Mouse (Mus musculus) kidney, embryonic 16.5 days (tissue): ENCODE measurements around the gene Rpl3. TPM values are rescaled to one million over a fixed set of nuclear protein-coding genes. Genes with fewer than 3 reads are reported as not detected.
A peak's percentile ranks its signal among the peaks of the same experiment; 100 is the strongest.

Source experiments
- ATAC-seq: fragments of 200-750 bp; cut with Nextera tagmentation; 2 replicates; pipeline ENCODE4 v1.8.0; 2017; ENCODE audit warnings: moderate TSS enrichment; ENCODE audit not compliant: low FRiP score, low TSS enrichment
- H3K27ac ChIP-seq: fragments of 300-500 bp; sonication (generic); 2 replicates; pipeline ENCODE4 v1.5.1; 2014; ENCODE audit warnings: low read length
- H3K27me3 ChIP-seq: fragments of 300-500 bp; sonication (generic); 2 replicates; pipeline ENCODE4 v1.6.1; 2014; ENCODE audit warnings: low read length, control low read depth, mixed read lengths; ENCODE audit not compliant: insufficient read depth
- H3K36me3 ChIP-seq: fragments of 300-500 bp; sonication (generic); 2 replicates; pipeline ENCODE4 v1.6.1; 2014; ENCODE audit warnings: low read length, control low read depth, mixed read lengths; ENCODE audit not compliant: insufficient read depth
- H3K4me1 ChIP-seq: fragments of 300-500 bp; sonication (generic); 2 replicates; pipeline ENCODE4 v1.6.1; 2014; ENCODE audit warnings: low read length, control low read depth, mixed read lengths; ENCODE audit not compliant: insufficient read depth
- H3K4me2 ChIP-seq: fragments of 300-500 bp; sonication (generic); replicated peaks from 2 replicates; pipeline ENCODE4 v1.6.1; 2014; ENCODE audit warnings: low read depth, low read length
- H3K4me3 ChIP-seq: fragments of 300-500 bp; sonication (generic); 2 replicates; pipeline ENCODE4 v1.5.1; 2014; ENCODE audit warnings: mild to moderate bottlenecking, low read length
- H3K9ac ChIP-seq: fragments of 300-500 bp; sonication (generic); replicated peaks from 2 replicates; pipeline ENCODE4 v1.6.1; 2014; ENCODE audit warnings: low read length
- H3K9me3 ChIP-seq: fragments of 300-500 bp; sonication (generic); 2 replicates; pipeline ENCODE4 v1.6.1; 2016; ENCODE audit warnings: low read length, control low read depth
- WGBS: fragments of 180-500 bp; shearing (Covaris S2); extraction: QIAGEN DNeasy Blood & Tissue Kit; methylation state at CpG from one replicate; pipeline ENCODE4 v1.1.7; 2014; 5-methylcytosine and 5-hydroxymethylcytosine counted together
- polyA plus RNA-seq: library from polyadenylated mRNA; unstranded; fragments of >200 nt; fragmentation: Nextera tagmentation; extraction: Ambion mirVana; gene quantifications from 2 replicates; pipeline ENCODE4 v1.2.1, GENCODE M21; 2015

Gene Rpl3
- polyA plus RNA-seq, 1 experiment from 2014 or later: 1,131 TPM

DNA sequence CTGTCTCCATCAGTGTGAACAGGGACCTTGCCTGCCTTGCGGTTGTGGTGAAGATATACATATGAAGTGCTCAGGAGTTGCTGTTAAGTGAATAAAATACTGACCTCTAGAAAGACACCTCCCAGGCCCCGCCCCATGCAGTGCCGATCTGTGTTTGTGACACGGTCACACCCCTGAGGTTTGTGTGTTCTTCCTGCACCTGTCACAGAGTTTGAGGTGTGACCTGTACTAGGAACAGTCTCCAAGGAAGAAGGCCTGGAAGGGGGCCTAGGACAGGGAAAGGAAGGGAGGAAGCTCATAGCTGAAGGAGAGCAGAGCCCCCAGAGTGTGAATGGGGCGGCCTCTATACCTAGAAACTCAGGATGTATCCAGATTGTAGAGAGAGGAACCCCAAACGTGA, 10.8 kb upstream of the Rpl3 start:
- Histone ChIP-seq H3K9me3 (no peaks in the 10 kb centered on the region), H3K9ac (no peak overlapping the region), H3K27me3 (0 out of 2 replicates have a peak, but pooled peaks cover 5% of the 10 kb centered on the region), H3K4me2 (no peak overlapping the region), H3K27ac (no peak overlapping the region), H3K36me3 (no peaks in the 10 kb centered on the region), H3K4me1 (no peaks in the 10 kb centered on the region; the same call in 1 of the 2 replicates), H3K4me3 (no peak overlapping the region)
- 78% methylated on average over 6 of the region's 6 CpGs for WGBS
- ATAC-seq: no peak

GRCm38 (mm10) chr15:80101503-80101902, 9.8 kb upstream of the Rpl3 start:
- H3K36me3 ChIP-seq: no peaks in the 10 kb centered on the region
- H3K4me2 ChIP-seq: no peak overlapping the region
- H3K27ac ChIP-seq: no peak overlapping the region
- 54% methylated on average over 6 of the region's 6 CpGs for WGBS
- no peaks in the 10 kb centered on the region for H3K9me3 ChIP-seq
- H3K9ac ChIP-seq: no peak overlapping the region
- H3K27me3 ChIP-seq: 0 out of 2 replicates have a peak, but pooled peaks cover 5% of the 10 kb centered on the region
- no peaks in the 10 kb centered on the region; the same call in 1 of the 2 replicates for H3K4me1 ChIP-seq
- H3K4me3 ChIP-seq: no peak overlapping the region
- no peak for ATAC-seq

- no peak overlapping the region for H3K4me3 ChIP-seq
- H3K27me3 ChIP-seq: 0 out of 2 replicates have a peak, but pooled peaks cover 7% of the 10 kb centered on the region
- H3K27ac ChIP-seq: no peak overlapping the region
- no peaks in the 10 kb centered on the region; the same call in 1 of the 2 replicates for H3K4me1 ChIP-seq
- no peaks in the 10 kb centered on the region for H3K36me3 ChIP-seq
- WGBS: 84% methylated on average over 10 of the region's 10 CpGs
- H3K4me2 ChIP-seq: no peak overlapping the region
- no peak for ATAC-seq
- no peaks in the 10 kb centered on the region for H3K9me3 ChIP-seq
- no peak overlapping the region for H3K9ac ChIP-seq
Observed at GRCm38 (mm10) chr15:80100871-80101270, 9.2 kb upstream of the Rpl3 start.

DNA sequence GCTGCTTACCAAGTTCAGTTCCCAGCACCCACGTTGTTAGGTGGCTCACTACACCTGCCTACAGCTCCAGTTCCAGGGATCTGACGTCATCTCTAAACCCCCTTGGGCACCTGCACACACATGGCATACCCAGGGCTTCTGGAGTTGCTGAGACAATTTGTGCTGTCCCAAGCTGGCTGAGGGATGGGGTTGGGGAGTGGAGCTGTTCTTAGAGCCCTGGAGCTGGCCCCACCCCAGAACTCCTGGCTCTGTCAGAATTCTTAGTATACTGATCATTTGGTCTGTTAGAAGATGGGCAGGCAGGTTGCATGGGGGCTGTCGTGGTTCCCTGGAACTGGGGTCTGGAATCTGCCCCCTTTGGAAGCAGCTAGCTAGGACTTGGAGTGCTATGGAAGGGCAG, 8.5 kb upstream of the Rpl3 start:
- no peak overlapping the region for H3K4me3 ChIP-seq
- no peaks in the 10 kb centered on the region for H3K36me3 ChIP-seq
- no peaks in the 10 kb centered on the region; the same call in 1 of the 2 replicates for H3K4me1 ChIP-seq
- no peak overlapping the region for H3K4me2 ChIP-seq
- no peaks in the 10 kb centered on the region for H3K9me3 ChIP-seq
- 0 out of 2 replicates have a peak, but pooled peaks cover 9% of the 10 kb centered on the region for H3K27me3 ChIP-seq
- WGBS: 82% methylated on average over 3 of the region's 3 CpGs
- H3K9ac ChIP-seq: no peak overlapping the region
- H3K27ac ChIP-seq: no peak overlapping the region
- no peak for ATAC-seq

DNA sequence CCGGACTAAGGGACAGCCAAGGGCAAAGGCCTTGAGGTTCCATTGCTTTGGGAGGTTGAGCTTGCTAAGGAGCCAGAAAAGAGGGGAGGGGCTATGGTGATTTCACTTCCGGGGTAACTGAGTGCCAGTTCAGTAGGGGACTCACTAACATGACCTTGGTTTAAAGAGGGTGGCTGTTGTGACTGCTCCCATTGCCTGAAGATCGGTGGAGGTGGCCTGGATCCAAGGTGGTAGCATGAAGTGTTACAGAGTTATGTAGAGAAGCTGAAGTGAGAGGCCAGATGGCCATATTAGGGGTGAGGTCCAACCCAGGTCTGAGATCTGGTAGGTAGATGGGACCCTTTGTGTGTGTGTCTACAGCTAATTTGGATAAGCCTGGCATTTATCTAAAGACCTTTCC, 7.8 kb upstream of the Rpl3 start:
- Histone ChIP-seq H3K27ac (no peak overlapping the region), H3K4me1 (no peaks in the 10 kb centered on the region; the same call in 1 of the 2 replicates), H3K4me2 (no peak overlapping the region), H3K9ac (no peak overlapping the region), H3K9me3 (no peaks in the 10 kb centered on the region), H3K27me3 (0 out of 2 replicates have a peak, but pooled peaks cover 9% of the 10 kb centered on the region), H3K36me3 (no peaks in the 10 kb centered on the region), H3K4me3 (no peak overlapping the region)
- ATAC-seq: no peak
- 58% methylated on average over 3 of the region's 3 CpGs for WGBS

DNA sequence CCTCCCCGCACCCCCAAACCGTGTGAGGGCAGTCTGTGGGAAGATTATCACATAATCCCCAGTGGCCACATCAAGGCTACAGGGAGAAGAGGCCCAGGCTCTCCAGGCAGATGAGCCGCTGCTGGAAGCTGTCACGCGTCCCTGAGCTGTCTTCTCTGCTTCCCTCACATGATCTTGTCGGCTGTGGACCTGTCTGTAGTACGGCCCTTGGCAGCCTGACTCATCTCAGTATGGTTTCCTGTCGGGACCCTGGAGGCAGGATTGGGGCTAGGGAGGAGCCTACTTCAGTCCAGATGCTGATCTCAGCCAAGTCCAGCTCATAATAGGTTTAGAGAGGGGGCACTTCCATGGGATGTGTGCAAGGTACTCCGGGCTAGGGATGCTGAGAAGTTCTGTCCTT, 7.1 kb upstream of the Rpl3 start:
- Histone ChIP-seq H3K4me2 (no peak overlapping the region), H3K9ac (0 out of 2 replicates have a peak overlapping the region, but pooled peaks have one; percentile 4), H3K9me3 (no peaks in the 10 kb centered on the region), H3K27me3 (peaks cover 10% of the 10 kb centered on the region; the same call in 1 of the 2 replicates), H3K4me1 (no peaks in the 10 kb centered on the region; the same call in 1 of the 2 replicates), H3K4me3 (no peak overlapping the region), H3K36me3 (no peaks in the 10 kb centered on the region), H3K27ac (no peak overlapping the region)
- WGBS: 37% methylated on average over 9 of the region's 9 CpGs
- no peak for ATAC-seq

GRCm38 (mm10) chr15:80097999-80098461, 6.4 kb upstream of the Rpl3 start:
- Histone ChIP-seq H3K4me2 (no peak overlapping the region), H3K4me3 (no peak overlapping the region), H3K4me1 (no peaks in the 10 kb centered on the region; the same call in 1 of the 2 replicates), H3K9ac (no peak overlapping the region), H3K27ac (no peak overlapping the region), H3K36me3 (no peaks in the 10 kb centered on the region), H3K9me3 (no peaks in the 10 kb centered on the region), H3K27me3 (peaks cover 18% of the 10 kb centered on the region)
- no peak for ATAC-seq
- WGBS: 37% methylated on average over 8 of the region's 8 CpGs

GRCm38 (mm10) chr15:80096946-80097881, 5.5 kb upstream of the Rpl3 start:
- H3K9me3 ChIP-seq: no peaks in the 10 kb centered on the region
- 0 out of 2 replicates have a peak overlapping the region, but pooled peaks have one; percentile 23 for H3K4me2 ChIP-seq
- H3K9ac ChIP-seq: no peak overlapping the region; the same call in 1 of the 2 replicates
- no peaks in the 10 kb centered on the region for H3K36me3 ChIP-seq
- no peak overlapping the region for H3K27ac ChIP-seq
- H3K4me3 ChIP-seq: no peak overlapping the region
- WGBS: 20% methylated on average over 19 of the region's 20 CpGs
- peaks cover 26% of the 10 kb centered on the region for H3K27me3 ChIP-seq
- peak; percentile 75 for ATAC-seq
- H3K4me1 ChIP-seq: no peaks in the 10 kb centered on the region; the same call in 1 of the 2 replicates

GRCm38 (mm10) chr15:80096406-80096805, 4.7 kb upstream of the Rpl3 start:
- Histone ChIP-seq H3K27me3 (peaks cover 34% of the 10 kb centered on the region), H3K4me2 (no peak overlapping the region), H3K27ac (no peak overlapping the region), H3K9ac (no peak overlapping the region), H3K4me1 (no peaks in the 10 kb centered on the region; the same call in 1 of the 2 replicates), H3K4me3 (no peak overlapping the region), H3K9me3 (no peaks in the 10 kb centered on the region), H3K36me3 (no peaks in the 10 kb centered on the region)
- WGBS: 56% methylated on average over 10 of the region's 10 CpGs
- no peak for ATAC-seq
